Mouse (Mus musculus): ENCODE measurements around the gene Ccdc85c.

- TF ChIP-seq CTCF (IDR thresholded peaks at IDR 0.05; ENCODE audit: low read depth) (no peak), EP300 (optimal IDR thresholded peaks at IDR 0.05) (no peak)
These were observed 64.6 kb downstream of the Ccdc85c start for GRCm38 (mm10) chr12:108210623-108211022.

Data from stomach, postnatal 0 days (tissue).